Mouse (Mus musculus): ENCODE data around the gene Ear14.

DNA sequence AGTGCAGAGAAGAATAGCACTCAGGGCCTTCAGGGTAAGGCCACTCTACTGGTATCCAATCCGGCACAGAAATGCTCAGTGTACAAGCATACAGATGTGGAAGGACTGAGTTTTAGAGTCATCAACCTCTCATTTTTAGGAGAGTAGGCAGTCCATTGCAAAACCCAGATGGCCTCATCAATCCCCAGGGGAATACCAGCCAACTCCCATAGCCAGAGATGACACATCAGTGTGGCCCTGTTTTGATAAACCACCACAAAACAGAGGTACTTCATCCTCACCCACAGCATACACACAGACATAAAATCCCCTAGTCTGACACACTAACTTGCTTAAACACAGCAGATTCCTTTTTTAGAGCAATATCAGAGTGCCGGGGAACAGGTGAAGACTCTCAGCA lies 2.7 kb upstream of the Ear14 start:
- no peak for TF ChIP-seq CTCF (IDR thresholded peaks at IDR 0.05; ENCODE audit: extremely low read depth, insufficient read length, insufficient replicate concordance, low read depth, low read length)
- TF ChIP-seq POLR2A (IDR thresholded peaks at IDR 0.05; ENCODE audit: low read depth, low read length), result no peak
